Mouse (Mus musculus) erythroblast, adult 5-6 weeks (primary cell): ENCODE results near the gene Supt6. TPM values are rescaled to one million over a fixed set of nuclear protein-coding genes. Genes with fewer than 3 reads are reported as not detected.

Source experiments
- ATAC-seq: replicated peaks from 2 replicates; pipeline ENCODE4 v1.8.0; 2016; ENCODE audit warnings: moderate number of reproducible peaks, mild to moderate bottlenecking, moderate TSS enrichment, inconsistent platforms; ENCODE audit not compliant: poor library complexity, low FRiP score, severe bottlenecking
- total RNA-seq, 2 experiments: library from RNA; stranded (forward) in 1 of 2; stranded (reverse) in 1 of 2; fragments of 150-400 nt in 1 of 2; fragments of 200-764, 138-1000 nt in 1 of 2; gene quantifications; 2 replicates each; pipeline versions ENCODE4 v1.2.3 to v1.2.4; 2015 to 2017; ENCODE audit warnings: low replicate concordance in 2 of 2

Gene Supt6
- 9.0 and 14.8 TPM in 2 replicates for total RNA-seq (2015; ENCODE audit: low replicate concordance)
- 17.5 and 22.7 TPM in 2 replicates for total RNA-seq (2017; ENCODE audit: low replicate concordance)

DNA sequence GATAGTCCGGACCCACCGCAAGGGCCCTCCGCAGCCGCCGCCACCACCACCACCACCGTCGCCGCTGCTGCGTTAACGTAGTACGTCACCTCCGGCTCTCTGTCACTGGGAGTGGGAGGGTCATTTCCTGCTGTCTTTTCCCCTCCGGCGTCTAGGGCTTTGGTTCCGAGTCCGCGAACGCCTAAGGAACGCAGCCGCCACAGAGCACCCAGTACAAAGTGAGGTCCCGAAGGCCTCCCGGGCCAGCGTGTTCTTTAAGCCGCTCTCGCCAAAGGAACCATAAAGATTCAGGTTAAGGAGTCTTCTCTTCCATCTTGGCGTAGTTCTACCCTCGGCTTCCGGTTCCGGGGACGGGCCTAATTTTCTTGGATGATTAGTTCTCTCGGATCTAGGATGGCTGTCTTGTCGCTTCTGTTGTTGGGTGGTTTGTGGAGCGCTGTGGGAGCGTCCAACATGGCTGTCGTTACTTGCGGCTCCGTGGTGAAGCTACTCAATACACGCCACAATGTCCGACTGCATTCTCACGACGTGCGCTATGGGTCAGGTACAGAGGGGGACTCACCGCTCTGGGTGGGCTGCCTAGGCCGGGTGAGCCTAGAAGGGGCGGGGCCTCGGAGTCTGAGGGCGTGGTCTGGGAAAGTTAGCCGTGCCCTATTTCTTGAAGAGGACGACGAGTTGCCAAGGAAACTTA lies at the start of gene Supt6, which contains the start of gene Sdf2:
TSS of gene Supt6 (minus strand) at position 361 of the 691 bp plus-strand sequence.
TSS of gene Sdf2 (plus strand) at position 120 of the 691 bp plus-strand sequence.
- peak; percentile 90 for ATAC-seq

DNA sequence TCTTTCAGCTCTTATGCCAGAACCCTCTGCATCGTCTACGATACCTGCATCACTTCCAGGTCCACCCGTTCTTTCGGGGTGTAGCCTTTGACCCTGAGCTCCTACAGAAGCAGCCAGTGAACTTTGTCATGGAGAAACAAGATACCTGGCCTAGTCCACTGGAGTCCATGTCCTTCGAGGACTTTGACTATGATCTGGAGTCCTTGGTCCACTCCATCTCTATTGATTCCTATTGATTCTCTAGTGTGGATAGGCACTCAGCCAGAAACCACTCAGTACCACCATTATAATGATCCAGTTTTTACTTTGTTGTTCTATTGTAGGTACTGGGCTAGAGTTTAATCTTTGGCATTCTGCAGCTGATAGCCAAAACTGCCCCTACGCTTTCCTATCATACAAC lies 48.8 kb upstream of the Supt6 start:
- ATAC-seq = no peak

GRCm38 (mm10) chr11:78290654-78291053 lies 44.9 kb upstream of the Supt6 start, which contains the start of gene BC030499:
Gene BC030499 (plus strand): TSS chr11:78290841.
- ATAC-seq = no peak

GRCm38 (mm10) chr11:78289146-78289763 lies 43.5 kb upstream of the Supt6 start:
- ATAC-seq = no peak

DNA sequence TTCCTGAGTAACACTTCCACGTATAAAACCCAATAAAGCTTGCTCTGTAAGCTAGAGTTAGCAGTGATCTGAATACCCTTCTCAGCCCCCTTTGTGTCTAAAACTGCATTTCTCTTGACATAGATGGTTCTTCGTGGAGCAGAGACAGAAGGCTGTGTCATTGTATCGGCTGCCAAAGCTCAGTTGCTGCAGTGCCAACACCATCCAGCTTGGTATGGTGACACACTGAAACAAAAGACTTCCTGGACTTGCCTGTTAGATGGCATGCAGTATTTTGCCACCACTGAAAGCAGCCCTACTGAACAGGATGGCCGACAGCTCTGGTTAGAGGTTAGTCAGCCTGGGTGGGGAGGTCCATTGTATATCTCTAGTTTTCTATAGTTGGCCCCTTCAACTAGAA lies 33.8 kb upstream of the Supt6 start:
- no peak for ATAC-seq

- ATAC-seq = no peak
Measured at GRCm38 (mm10) chr11:78278853-78279252, 33.1 kb upstream of the Supt6 start.

DNA sequence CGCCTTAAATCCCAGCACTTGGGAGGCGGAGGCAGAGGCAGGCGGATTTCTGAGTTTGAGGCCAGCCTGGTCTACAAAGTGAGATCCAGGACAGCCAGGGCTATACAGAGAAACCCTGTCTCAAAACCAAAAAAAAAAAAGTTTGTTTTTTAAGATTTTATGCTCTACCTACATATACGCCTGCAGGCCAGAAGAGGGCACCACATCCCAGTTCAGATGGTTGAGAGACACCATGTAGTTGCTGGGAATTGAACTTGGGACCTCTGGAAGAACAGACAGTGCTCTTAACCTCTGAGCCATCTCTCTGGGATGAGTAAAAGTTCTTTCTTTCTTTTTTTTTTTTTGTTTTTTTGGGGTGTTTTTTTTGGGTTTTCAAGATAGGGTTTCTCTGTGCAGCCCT lies 30.4 kb upstream of the Supt6 start:
- ATAC-seq = 0 out of 2 replicates have a peak, but pooled peaks have one; percentile 46

DNA sequence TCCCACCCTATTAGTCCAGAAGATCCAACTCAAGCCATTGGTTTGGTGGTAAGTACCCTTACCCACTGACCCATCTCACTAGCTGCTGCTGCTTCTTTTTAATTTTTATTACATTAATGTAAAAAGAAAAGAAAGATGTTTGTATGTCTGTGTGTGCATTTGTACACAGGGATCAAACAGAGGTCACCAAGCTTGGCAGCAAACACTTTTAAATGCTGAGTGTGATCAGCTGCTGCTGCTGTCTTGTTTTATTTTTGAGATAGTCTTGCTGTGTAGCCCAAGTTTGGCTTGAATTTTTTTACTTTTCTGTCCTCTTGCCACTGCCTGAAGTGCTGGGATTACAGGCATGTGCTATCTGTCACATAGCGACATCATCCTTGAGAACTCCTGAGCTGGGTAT lies 29.8 kb upstream of the Supt6 start:
- ATAC-seq = no peak

- ATAC-seq = no peak
Measured at GRCm38 (mm10) chr11:78271986-78272385, 26.2 kb upstream of the Supt6 start.

DNA sequence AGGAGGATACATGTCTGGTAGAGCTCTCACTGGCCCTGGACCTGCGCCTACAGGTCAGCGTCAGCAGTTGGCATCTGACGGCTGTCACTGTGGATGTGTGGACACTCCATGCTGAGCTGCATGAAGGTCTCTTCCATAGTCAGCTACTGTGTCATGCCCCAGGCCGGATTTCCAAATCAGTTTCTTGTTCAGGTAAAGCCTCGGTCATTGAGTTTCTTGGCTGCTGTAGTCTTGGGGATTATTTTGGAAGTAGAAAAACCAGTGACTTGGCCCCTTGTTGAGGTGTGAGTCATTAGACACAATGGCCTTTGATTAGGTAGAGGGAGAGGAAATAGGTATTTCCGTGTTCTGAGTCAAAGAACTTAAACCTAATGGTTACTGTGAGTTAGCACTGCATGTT lies 19.8 kb upstream of the Supt6 start:
- no peak for ATAC-seq

GRCm38 (mm10) chr11:78262550-78262949 lies 16.8 kb upstream of the Supt6 start:
- peak; percentile 62 for ATAC-seq

DNA sequence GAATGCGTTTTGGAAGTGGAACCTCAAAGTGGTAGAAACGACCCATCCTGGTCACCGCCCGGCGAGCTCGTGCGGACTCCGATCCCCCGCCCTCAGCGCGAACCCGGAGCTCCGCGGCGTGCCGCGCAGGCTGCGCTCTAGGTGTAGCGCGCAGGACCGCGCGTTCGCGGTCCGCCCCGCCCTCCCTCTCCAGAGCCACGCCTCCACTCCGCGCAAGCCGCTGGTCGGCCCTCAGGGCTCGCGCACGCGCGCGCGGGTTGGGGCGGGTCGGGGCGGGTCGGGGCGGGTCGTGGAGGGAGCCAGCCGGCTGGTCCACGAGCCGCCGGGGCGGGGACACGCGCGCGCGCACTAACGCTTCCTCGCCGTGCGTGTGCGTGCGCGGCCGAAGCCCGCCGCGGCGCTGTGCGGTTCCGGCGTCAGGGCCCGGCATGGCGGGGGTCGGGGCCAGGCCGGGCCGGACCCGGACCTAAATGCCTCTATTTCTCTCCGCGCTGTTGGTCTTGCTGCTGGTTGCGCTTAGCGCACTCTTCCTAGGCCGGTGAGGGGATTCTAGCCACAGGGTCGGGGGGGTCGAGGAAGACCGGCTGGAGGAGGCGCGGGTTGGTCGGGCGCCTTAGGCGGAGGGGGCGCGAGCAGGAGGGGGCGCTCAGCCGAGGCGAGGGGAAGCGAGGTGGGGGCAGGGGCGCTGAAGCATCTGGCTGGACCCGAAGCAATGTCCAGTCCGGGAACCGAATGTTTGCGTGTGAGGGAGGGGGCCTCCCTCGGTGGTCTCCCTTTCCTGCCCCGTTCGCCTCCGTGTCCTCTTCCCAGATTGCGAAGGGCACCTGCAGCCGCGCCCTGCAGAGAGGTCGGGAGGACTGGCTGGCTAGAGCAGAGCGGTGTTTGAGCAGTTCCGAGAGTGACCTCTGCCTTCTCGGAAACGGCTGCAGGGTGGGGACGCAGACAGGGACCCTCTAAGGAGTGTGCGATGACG lies 15.9 kb upstream of the Supt6 start, which contains the start of gene 2610507B11Rik:
TSS of gene 2610507B11Rik (plus strand) at position 373 of the 973 bp plus-strand sequence.
- ATAC-seq = peak; percentile 89

GRCm38 (mm10) chr11:78260489-78261258 lies 14.9 kb upstream of the Supt6 start:
- ATAC-seq = no peak

GRCm38 (mm10) chr11:78256618-78257017 lies 10.8 kb upstream of the Supt6 start:
- ATAC-seq = no peak

DNA sequence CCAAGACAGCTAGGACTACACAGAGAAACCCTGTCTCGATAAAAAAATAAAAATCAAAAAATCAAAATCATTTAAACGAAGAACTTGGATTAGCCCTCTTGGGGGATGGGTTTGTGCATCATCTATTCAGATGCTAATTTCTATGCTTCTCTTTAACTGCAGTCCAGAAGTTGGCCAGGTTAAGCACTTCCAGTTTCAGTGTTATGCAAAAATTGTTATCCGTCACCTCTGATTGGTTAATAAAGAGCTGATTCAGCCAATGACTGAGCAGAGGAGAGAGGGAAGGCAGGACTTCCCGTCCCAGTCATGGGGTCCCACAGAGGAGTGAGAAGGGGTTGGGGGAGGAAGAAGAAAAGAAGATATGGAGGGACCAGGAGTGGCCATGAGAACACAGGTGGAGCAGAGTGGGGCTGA lies 1.9 kb upstream of the Supt6 start:
- ATAC-seq = no peak

GRCm38 (mm10) chr11:78247012-78247348 lies 1.2 kb upstream of the Supt6 start:
- no peak for ATAC-seq

GRCm38 (mm10) chr11:78246318-78247011 lies 678 bp upstream of the Supt6 start:
- ATAC-seq = no peak

GRCm38 (mm10) chr11:78245261-78245626 lies 543 bp downstream of the Supt6 start:
- peak; percentile 6; the same call in 1 of the 2 replicates for ATAC-seq
